Mouse (Mus musculus): ENCODE measurements around the gene Cadm3.

- no peak for TF ChIP-seq CTCF (IDR thresholded peaks at IDR 0.05; ENCODE audit: insufficient read depth, low read length)
- no peak for TF ChIP-seq POLR2A (IDR thresholded peaks at IDR 0.05; ENCODE audit: borderline replicate concordance, extremely low read depth, low read depth, low read length)
Observed at GRCm38 (mm10) chr1:173359590-173360290, 7.8 kb downstream of the Cadm3 start.
